Mouse (Mus musculus) intestine, embryonic 16.5 days (tissue): ENCODE data around the gene Sh3bp4. TPM values are rescaled to one million over a fixed set of nuclear protein-coding genes. Genes with fewer than 3 reads are reported as not detected.
A peak's percentile ranks its signal among the peaks of the same experiment; 100 is the strongest.

ENCODE experiments used
- ATAC-seq: fragments of 200-750 bp; cut with Nextera tagmentation; 2 replicates; pipeline ENCODE4 v1.8.0; 2017; ENCODE audit warnings: moderate TSS enrichment, moderate library complexity
- H3K27ac ChIP-seq: fragments of 300-500 bp; sonication (generic); 2 replicates; pipeline ENCODE4 v1.5.1; 2014; ENCODE audit warnings: mild to moderate bottlenecking, low read length
- H3K27me3 ChIP-seq: fragments of 300-500 bp; sonication (generic); replicated peaks from 2 replicates; pipeline ENCODE4 v1.6.1; 2014; ENCODE audit warnings: low read length, control low read depth, mixed read lengths; ENCODE audit not compliant: control insufficient read depth, insufficient read depth
- H3K36me3 ChIP-seq: fragments of 300-500 bp; sonication (generic); 2 replicates; pipeline ENCODE4 v1.6.1; 2014; ENCODE audit warnings: low read length, control low read depth; ENCODE audit not compliant: control insufficient read depth, insufficient read depth
- H3K4me1 ChIP-seq: fragments of 300-500 bp; sonication (generic); 2 replicates; pipeline ENCODE4 v1.6.1; 2014; ENCODE audit warnings: low read length, control low read depth, mixed read lengths; ENCODE audit not compliant: control insufficient read depth, insufficient read depth
- H3K4me2 ChIP-seq: fragments of 300-500 bp; sonication (generic); 2 replicates; pipeline ENCODE4 v1.6.1; 2014; ENCODE audit warnings: low read depth, low read length, control low read depth
- H3K4me3 ChIP-seq: fragments of 300-500 bp; sonication (generic); 2 replicates; pipeline ENCODE4 v1.5.1; 2014; ENCODE audit warnings: mild to moderate bottlenecking, low read length
- H3K9ac ChIP-seq: fragments of 300-500 bp; sonication (generic); 2 replicates; pipeline ENCODE4 v1.6.1; 2014; ENCODE audit warnings: low read depth, low read length
- H3K9me3 ChIP-seq: fragments of 300-500 bp; sonication (generic); 2 replicates; pipeline ENCODE4 v1.6.1; 2016; ENCODE audit warnings: low read length, control low read depth; ENCODE audit not compliant: control insufficient read depth
- WGBS: fragments of 180-500 bp; shearing (Covaris S2); extraction: QIAGEN DNeasy Blood & Tissue Kit; methylation state at CpG from one replicate; pipeline ENCODE4 v1.1.7; 2014; 5-methylcytosine and 5-hydroxymethylcytosine counted together
- polyA plus RNA-seq: library from polyadenylated mRNA; unstranded; fragments of >200 nt; fragmentation: Nextera tagmentation; extraction: Ambion mirVana; gene quantifications from 2 replicates; pipeline ENCODE4 v1.2.1, GENCODE M21; 2015

The Sh3bp4 gene
- polyA plus RNA-seq, 1 experiment from 2014 or later: 13.5 TPM

DNA sequence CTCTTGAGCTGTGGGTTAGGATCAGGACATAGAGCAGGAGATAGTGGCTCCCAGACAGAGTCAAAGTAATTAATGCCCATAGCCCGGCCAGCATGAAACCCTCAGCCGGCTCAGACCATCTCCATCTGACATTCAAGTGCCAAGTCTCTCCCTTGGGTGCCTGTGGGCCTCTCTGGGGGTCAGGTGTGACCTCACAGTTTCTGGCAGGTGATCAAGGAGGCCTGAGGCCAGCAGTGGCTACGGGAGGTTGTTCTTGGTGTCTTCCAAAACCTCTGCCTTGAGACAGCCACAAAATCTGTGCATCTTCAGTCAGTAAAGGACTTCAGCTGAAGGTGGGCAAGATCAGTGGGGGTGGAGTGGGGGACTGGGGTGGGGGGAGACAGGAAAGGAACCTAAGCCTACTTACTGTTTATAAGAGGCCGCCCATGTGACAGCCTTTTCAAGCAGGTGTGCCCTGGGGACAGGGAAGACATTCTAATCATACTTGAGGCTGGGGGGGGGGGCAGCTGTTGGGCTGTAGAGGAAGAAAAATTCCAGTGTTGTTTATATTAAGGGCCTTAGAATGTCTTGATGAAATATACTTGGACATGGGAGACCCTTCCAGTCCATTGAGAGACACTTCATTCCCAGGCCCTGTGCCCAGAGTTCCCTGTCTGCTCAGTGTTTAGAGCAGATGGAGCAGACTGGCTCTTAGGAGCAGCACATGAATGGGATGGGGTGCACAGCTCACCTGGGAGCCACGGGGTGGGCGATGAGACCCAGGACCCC, 40.7 kb downstream of the Sh3bp4 start:
- 70% methylated on average over 6 of the region's 6 CpGs for WGBS
- Histone ChIP-seq H3K27ac (no peak overlapping the region), H3K4me1 (peaks cover 45% of the 10 kb centered on the region)

GRCm38 (mm10) chr1:89112544-89112943, 42.3 kb downstream of the Sh3bp4 start:
- Histone ChIP-seq H3K36me3 (no peaks in the 10 kb centered on the region), H3K9me3 (no peaks in the 10 kb centered on the region), H3K4me3 (no peak overlapping the region), H3K27ac (no peak overlapping the region), H3K4me1 (peaks cover 39% of the 10 kb centered on the region), H3K9ac (no peak overlapping the region), H3K27me3 (no peaks in the 10 kb centered on the region), H3K4me2 (no peak overlapping the region)
- 97% methylated on average over 1 of the region's 1 CpGs for WGBS
- ATAC-seq: no peak

More for the DNA sequence above, 40.7 kb downstream of the Sh3bp4 start:
- ATAC-seq: no peak
- Histone ChIP-seq H3K27me3 (no peaks in the 10 kb centered on the region), H3K36me3 (no peaks in the 10 kb centered on the region), H3K9ac (no peak overlapping the region), H3K4me2 (no peak overlapping the region), H3K9me3 (no peaks in the 10 kb centered on the region), H3K4me3 (no peak overlapping the region)

GRCm38 (mm10) chr1:89113731-89114130, 43.5 kb downstream of the Sh3bp4 start:
- Histone ChIP-seq H3K4me2 (no peak overlapping the region), H3K4me3 (no peak overlapping the region), H3K27me3 (no peaks in the 10 kb centered on the region), H3K27ac (no peak overlapping the region), H3K9ac (no peak overlapping the region), H3K9me3 (no peaks in the 10 kb centered on the region), H3K4me1 (peaks cover 31% of the 10 kb centered on the region), H3K36me3 (no peaks in the 10 kb centered on the region)
- 89% methylated on average over 3 of the region's 3 CpGs for WGBS
- ATAC-seq: no peak

- Histone ChIP-seq H3K9ac (no peak overlapping the region), H3K9me3 (no peaks in the 10 kb centered on the region), H3K4me2 (no peak overlapping the region), H3K4me3 (no peak overlapping the region), H3K4me1 (peaks cover 24% of the 10 kb centered on the region; the same call in 1 of the 2 replicates), H3K27me3 (no peaks in the 10 kb centered on the region), H3K27ac (no peak overlapping the region), H3K36me3 (no peaks in the 10 kb centered on the region)
- ATAC-seq: no peak
- WGBS: 72% methylated on average over 5 of the region's 5 CpGs
Measured at GRCm38 (mm10) chr1:89117062-89117461, 46.8 kb downstream of the Sh3bp4 start.

- Histone ChIP-seq H3K27me3 (no peaks in the 10 kb centered on the region), H3K4me3 (no peak overlapping the region), H3K4me2 (no peak overlapping the region), H3K27ac (no peak overlapping the region), H3K9me3 (no peaks in the 10 kb centered on the region), H3K36me3 (no peaks in the 10 kb centered on the region), H3K9ac (no peak overlapping the region), H3K4me1 (peaks cover 27% of the 10 kb centered on the region; the same call in 1 of the 2 replicates)
- WGBS: 86% methylated on average over 3 of the region's 3 CpGs
- no peak for ATAC-seq
Measured at GRCm38 (mm10) chr1:89118076-89118475, 47.9 kb downstream of the Sh3bp4 start.

GRCm38 (mm10) chr1:89118836-89119235, 48.6 kb downstream of the Sh3bp4 start:
- Histone ChIP-seq H3K36me3 (no peaks in the 10 kb centered on the region), H3K27ac (no peak overlapping the region), H3K4me1 (peaks cover 31% of the 10 kb centered on the region; the same call in 1 of the 2 replicates), H3K4me3 (no peak overlapping the region), H3K4me2 (no peak overlapping the region), H3K9ac (no peak overlapping the region), H3K27me3 (no peaks in the 10 kb centered on the region), H3K9me3 (no peaks in the 10 kb centered on the region)
- no peak for ATAC-seq
- 80% methylated on average over 5 of the region's 5 CpGs for WGBS

- H3K36me3 ChIP-seq: no peaks in the 10 kb centered on the region
- H3K9ac ChIP-seq: no peak overlapping the region
- WGBS: 56% methylated on average over 4 of the region's 4 CpGs
- H3K4me3 ChIP-seq: no peak overlapping the region
- H3K27ac ChIP-seq: no peak overlapping the region; the same call in 1 of the 2 replicates
- peaks cover 32% of the 10 kb centered on the region; the same call in 1 of the 2 replicates for H3K4me1 ChIP-seq
- no peaks in the 10 kb centered on the region for H3K27me3 ChIP-seq
- no peak for ATAC-seq
- no peaks in the 10 kb centered on the region for H3K9me3 ChIP-seq
- H3K4me2 ChIP-seq: no peak overlapping the region
Measured at GRCm38 (mm10) chr1:89120290-89120689, 50.1 kb downstream of the Sh3bp4 start.

- WGBS: 49% methylated on average over 8 of the region's 8 CpGs
- Histone ChIP-seq H3K4me1 (peaks cover 35% of the 10 kb centered on the region; the same call in 1 of the 2 replicates), H3K36me3 (no peaks in the 10 kb centered on the region), H3K4me2 (no peak overlapping the region), H3K9me3 (no peaks in the 10 kb centered on the region), H3K27me3 (no peaks in the 10 kb centered on the region), H3K9ac (no peak overlapping the region), H3K4me3 (no peak overlapping the region), H3K27ac (peak overlapping the region; percentile 33)
- ATAC-seq: no peak
Measured at GRCm38 (mm10) chr1:89121466-89121865, 51.3 kb downstream of the Sh3bp4 start.

DNA sequence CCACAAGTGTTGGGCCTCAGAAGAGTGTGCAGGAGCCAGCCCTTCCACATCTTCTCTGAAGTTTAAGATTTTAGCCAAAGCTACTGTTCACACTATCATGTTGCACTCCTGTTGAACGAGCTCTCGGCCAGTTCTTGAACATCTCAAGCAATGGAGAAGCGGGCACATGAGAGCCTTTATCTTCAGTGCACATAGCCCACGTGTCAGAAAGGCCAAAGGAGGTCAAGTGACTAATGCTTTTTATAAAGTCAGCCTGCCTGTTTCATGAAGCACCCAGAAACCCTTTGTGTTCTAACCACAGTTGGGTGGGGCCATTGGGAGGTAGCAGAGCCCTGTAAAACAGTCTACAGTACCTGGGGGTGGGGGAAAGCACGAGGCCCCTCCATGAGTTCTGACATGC, 52.2 kb downstream of the Sh3bp4 start:
- H3K36me3 ChIP-seq: no peaks in the 10 kb centered on the region
- H3K4me2 ChIP-seq: no peak overlapping the region
- H3K4me1 ChIP-seq: peaks cover 31% of the 10 kb centered on the region; the same call in 1 of the 2 replicates
- no peak for ATAC-seq
- H3K27ac ChIP-seq: no peak overlapping the region
- H3K4me3 ChIP-seq: no peak overlapping the region
- H3K9ac ChIP-seq: no peak overlapping the region
- 67% methylated on average over 5 of the region's 5 CpGs for WGBS
- H3K27me3 ChIP-seq: no peaks in the 10 kb centered on the region
- H3K9me3 ChIP-seq: peaks cover 3% of the 10 kb centered on the region; the same call in 1 of the 2 replicates
